Mouse (Mus musculus): ENCODE measurements around the gene Tmem156. TPM values are rescaled to one million over a fixed set of nuclear protein-coding genes. Genes with fewer than 3 reads are reported as not detected.
"Not testable (repeated sequence)": the region's sequence is repeated elsewhere in the genome, so short reads cannot be mapped to it uniquely, and the experiment has no call there.

Tmem156 gene
- total RNA-seq (2021) = under 1 TPM; 0.36 to 0.48 TPM
- long read RNA-seq, experiment 1 = 0 reads
- long read RNA-seq, experiment 2 = 0 reads

DNA sequence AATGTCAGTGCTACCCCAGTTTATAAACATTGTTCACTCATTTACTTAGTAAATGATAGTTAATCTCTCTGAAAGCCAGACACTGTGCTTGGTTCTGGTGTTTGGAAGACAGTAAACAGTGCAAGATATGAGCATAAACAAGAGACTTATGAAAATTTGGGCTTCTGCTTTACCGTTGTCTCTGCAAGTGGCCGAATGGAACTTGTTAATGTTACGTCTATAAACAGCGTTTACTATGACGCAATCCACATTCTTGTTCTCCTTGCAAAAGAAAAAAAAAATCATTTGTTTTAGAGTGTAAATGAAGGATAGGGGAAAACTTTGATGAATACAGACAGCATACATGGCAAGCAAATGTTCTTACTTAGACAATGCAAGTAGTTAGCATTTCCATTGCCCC, at the start of gene Tmem156:
Tmem156 (minus strand) TSS at position 212 of the 400 bp plus-strand sequence.
- no peak for DNase-seq (ENCODE audit: low spot score in 2 of 2)

- DNase-seq (ENCODE audit: low spot score in 2 of 2) = no peak
Observed at GRCm38 (mm10) chr5:65141242-65141641, 49.3 kb upstream of the Tmem156 start.

GRCm38 (mm10) chr5:65137073-65137472, 45.1 kb upstream of the Tmem156 start:
- no peak for DNase-seq (ENCODE audit: low spot score in 2 of 2)

DNA sequence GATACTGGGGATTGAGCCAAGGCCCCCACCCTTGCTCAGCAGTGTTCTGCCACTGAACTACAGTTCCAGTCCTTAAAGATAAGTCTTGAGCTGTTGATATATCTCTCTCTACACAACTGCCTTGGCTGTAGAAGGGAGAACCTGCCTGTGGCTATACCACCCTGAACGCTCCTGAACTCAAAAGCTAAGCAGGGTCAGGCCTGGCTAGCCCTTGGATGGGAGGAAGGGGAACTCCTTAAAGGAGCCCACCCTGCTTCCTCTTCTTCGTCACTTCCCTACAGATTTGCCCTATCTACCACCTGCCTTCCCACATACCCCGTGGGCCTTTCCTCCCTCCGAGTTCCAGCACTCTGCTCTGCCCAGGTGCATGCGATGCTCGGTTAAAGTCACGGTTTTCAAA, 44.2 kb upstream of the Tmem156 start:
- no peak for DNase-seq (ENCODE audit: low spot score in 2 of 2)

DNA sequence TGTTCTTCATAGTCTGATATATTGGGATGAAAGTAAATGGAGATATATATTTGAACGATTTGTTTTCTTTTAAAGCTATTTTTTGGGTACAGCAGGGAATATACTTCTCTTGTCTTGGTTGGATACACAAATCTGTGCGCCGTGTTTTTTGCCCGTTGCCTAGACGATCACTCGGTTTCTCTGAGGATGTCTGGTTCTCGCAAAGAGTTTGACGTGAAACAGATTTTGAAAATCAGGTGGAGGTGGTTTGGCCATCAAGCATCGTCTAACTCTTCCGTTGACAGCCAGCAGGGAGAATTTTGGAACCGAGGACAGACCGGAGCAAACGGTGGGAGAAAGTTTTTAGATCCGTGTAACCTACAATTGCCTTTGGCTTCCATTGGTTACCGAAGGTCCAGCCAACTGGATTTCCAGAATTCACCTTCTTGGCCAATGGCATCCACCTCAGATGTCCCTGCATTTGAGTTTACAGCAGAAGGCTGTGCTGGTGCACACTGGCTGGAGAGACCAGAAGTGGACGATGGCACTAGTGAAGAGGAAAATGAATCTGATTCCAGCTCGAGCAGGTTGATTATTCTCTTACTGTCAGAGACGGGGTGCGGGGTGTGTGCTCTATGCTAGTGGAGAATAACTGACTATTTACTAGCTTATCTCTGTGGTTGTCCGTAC, 39.4 kb upstream of the Tmem156 start:
- peak; percentile 49 to 57 for DNase-seq (ENCODE audit: low spot score in 2 of 2)

- peak; percentile 57 to 79 for DNase-seq (ENCODE audit: low spot score in 2 of 2)
Observed at GRCm38 (mm10) chr5:65130528-65131210, 38.7 kb upstream of the Tmem156 start.

- no peak for DNase-seq (ENCODE audit: low spot score in 2 of 2)
Observed at GRCm38 (mm10) chr5:65128481-65128880, 36.5 kb upstream of the Tmem156 start.

GRCm38 (mm10) chr5:65126137-65126536, 34.2 kb upstream of the Tmem156 start:
- no peak for DNase-seq (ENCODE audit: low spot score in 2 of 2)

DNA sequence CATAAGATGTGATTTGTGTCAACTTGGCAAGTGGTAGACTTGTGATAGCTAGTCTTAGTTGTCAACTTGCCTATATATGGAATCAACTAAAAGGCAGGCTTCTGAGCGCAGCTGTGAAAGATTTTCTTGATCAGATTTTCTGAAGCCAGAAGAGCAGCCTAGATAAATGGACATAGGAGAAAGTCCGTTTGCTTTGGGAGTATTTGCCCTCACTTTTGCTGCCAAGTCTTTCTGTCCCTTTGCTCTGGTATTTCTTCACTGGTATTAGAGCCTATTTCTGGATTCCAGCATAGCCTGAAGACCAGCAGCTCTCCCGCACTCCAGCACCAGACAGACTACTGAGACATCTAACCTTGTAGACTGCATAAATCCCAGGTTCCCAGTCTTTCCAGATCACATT, 30.7 kb upstream of the Tmem156 start:
- DNase-seq (ENCODE audit: low spot score in 2 of 2) = no peak

DNA sequence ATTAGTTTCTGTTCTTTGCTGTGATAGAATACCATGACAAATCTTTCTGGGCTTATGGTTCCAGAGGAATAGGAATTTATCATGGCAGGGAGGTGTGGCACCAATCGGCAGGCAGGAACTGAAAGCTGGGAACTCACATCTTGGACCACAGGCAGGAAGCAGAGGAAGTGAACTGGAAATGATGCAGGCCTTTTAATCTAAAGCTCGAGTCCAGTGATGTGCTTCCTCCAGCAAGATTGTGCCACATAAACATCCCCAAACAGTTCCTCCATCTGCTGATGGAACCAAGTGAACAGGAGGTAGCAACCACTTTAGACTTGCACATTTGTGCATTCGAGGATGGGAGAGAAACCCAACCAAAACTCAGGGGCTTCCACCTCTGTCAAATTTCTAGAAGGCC, 28.0 kb upstream of the Tmem156 start:
- no peak for DNase-seq (ENCODE audit: low spot score in 2 of 2)

GRCm38 (mm10) chr5:65119495-65119894, 27.6 kb upstream of the Tmem156 start:
- no peak for DNase-seq (ENCODE audit: low spot score in 2 of 2)

- no peak for DNase-seq (ENCODE audit: low spot score in 2 of 2)
Observed at GRCm38 (mm10) chr5:65116789-65117188, 24.9 kb upstream of the Tmem156 start.

DNA sequence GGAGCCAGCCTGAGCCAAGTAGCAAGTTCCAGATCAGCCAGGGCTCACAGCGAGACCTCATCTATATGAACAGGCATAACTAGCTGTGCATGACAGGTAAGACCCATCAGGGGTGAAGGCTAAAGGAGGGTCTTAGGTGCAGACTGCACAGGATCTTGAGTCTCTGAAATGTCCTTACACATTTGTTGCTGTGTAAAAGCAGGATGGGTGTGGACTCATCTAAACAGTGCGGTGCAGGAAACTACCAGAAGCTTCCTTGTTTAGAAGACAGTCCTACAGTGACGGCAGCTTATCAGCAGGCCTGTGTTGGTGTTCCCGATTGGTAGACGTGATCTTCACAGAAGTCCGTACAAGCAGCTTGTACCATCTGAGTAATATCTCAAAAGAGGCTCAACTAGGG, 21.4 kb upstream of the Tmem156 start:
- DNase-seq (ENCODE audit: low spot score in 2 of 2) = no peak

DNA sequence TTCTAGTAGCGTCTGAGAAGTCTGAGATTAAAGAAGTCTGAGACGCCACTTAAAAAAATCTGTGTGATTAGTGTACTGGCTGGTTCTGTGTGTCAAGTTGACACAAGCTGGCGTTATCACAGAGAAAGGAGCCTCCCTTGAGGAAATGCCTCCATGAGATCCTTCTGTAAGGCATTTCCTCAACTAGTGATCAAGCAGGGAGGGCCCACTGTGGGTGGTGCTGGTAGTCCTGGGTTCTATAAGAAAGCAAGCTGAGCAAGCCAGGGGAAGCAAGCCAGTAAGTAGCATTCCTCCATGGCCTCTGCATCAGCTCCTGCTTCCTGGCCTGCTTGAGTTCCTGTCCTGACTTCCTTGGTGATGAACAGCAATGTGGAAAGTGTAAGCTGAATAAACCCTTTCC, 20.3 kb upstream of the Tmem156 start:
- not testable (repeated sequence) for DNase-seq (ENCODE audit: low spot score in 2 of 2)

- peak in 1 of 2 experiments; percentile 11 for DNase-seq (ENCODE audit: low spot score in 2 of 2)
Observed at GRCm38 (mm10) chr5:65107773-65108432, 16.0 kb upstream of the Tmem156 start.

GRCm38 (mm10) chr5:65106876-65107772, 15.2 kb upstream of the Tmem156 start, which contains the start of gene Klhl5:
Gene Klhl5 (plus strand): TSS chr5:65107539.
- peak; percentile 83 to 84 for DNase-seq (ENCODE audit: low spot score in 2 of 2)

GRCm38 (mm10) chr5:65102641-65103042, 10.7 kb upstream of the Tmem156 start:
- DNase-seq (ENCODE audit: low spot score in 2 of 2) = no peak

GRCm38 (mm10) chr5:65102026-65102640, 10.2 kb upstream of the Tmem156 start:
- no peak for DNase-seq (ENCODE audit: low spot score in 2 of 2)

DNA sequence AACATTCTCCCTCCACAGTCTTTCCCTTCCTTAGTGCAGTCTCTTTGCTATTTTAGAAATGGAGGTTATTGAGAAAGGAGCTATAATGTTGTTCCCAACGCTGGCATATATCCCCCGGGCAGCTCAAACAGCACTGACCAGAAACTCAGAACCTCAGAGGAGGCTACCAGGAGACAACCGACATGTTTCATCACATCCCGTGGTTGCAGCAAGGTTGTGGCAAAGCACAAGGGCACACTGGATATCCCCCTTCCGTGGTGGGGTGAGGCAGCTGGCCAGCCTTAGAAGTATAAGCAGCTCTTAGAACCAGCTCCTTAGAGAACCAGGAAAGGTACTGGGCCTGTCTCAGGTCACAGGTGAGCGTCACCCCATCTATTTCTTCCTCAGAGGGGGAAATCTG, 9.7 kb upstream of the Tmem156 start:
- no peak for DNase-seq (ENCODE audit: low spot score in 2 of 2)

DNA sequence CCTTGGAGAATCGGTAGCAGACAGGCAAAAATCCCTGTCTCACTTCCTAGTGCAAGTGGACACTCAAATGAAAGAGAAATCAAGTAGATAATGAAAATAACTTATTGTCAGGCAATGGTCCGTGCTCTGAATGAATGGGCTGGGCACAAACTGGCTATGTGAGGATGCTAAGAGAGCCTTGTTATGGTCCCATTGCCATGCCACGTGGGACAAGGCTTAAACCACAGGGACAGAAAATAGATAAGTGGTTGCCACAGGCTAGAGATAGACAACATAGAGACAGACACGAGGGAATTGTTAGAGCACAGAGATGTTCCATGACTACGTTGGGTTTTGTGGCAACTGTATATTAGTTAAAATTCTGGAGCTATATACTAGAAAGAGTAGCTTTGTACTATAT, 9.3 kb upstream of the Tmem156 start:
- no peak for DNase-seq (ENCODE audit: low spot score in 2 of 2)

- no peak for DNase-seq (ENCODE audit: low spot score in 2 of 2)
Observed at GRCm38 (mm10) chr5:65100002-65100401, 8.1 kb upstream of the Tmem156 start.

Measured in layer of hippocampus, postnatal 14 days (tissue).